Mouse (Mus musculus): ENCODE measurements around the gene Vps4a.
"Not testable (repeated sequence)": the region's sequence is repeated elsewhere in the genome, so short reads cannot be mapped to it uniquely, and the experiment has no call there.

The Vps4a gene

GRCm38 (mm10) chr8:107030650-107031576 is at the start of gene Vps4a:
Gene Vps4a (plus strand): TSS chr8:107031222.
- peak; percentile 91 to 94 for DNase-seq (ENCODE audit: low read depth in 1 of 2, low spot score in 2 of 2)

GRCm38 (mm10) chr8:106985404-106985821 is 45.6 kb upstream of the Vps4a start:
- no peak for DNase-seq (ENCODE audit: low read depth in 1 of 2, low spot score in 2 of 2)

GRCm38 (mm10) chr8:106985951-106986350 is 45.1 kb upstream of the Vps4a start:
- DNase-seq (ENCODE audit: low read depth in 1 of 2, low spot score in 2 of 2): no peak

DNA sequence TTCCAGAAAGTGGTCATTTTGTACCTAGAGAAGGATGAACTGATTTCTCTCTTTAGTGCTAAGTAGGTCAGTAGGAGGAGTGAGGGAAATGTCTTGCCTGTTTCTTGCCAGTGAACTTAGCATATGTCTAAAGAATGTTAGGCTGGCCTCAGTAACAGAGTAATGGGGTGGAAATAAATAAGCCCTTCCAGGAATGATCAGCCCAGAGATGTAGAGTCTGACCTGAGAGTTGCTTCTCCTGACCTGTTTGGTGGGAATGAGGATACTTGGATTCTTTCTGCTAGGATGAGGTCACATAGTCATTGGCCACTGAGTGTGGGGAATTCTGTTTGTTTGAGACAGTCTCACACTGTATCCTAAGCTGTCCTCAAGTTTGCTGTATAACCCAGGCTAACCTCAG is 43.5 kb upstream of the Vps4a start:
- DNase-seq (ENCODE audit: low read depth in 1 of 2, low spot score in 2 of 2): no peak

DNA sequence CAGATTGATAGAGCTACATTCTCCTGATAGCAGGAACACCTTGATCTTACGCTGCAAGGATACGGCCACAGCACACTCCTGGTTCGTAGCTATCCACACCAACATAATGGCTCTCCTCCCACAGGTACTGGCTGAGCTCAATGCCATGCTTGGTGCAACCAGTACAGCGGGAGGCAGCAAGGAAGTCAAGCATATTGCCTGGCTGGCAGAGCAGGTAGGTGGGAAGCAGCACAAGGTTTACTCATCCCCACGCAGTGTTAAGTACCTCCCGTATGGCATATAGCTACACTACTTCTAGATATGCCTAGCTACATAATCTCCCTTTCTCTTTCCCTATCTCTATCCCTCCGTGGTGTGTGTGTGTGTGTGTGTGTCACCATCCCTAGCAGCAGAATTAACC is 39.6 kb upstream of the Vps4a start:
- DNase-seq (ENCODE audit: low read depth in 1 of 2, low spot score in 2 of 2): no peak

DNA sequence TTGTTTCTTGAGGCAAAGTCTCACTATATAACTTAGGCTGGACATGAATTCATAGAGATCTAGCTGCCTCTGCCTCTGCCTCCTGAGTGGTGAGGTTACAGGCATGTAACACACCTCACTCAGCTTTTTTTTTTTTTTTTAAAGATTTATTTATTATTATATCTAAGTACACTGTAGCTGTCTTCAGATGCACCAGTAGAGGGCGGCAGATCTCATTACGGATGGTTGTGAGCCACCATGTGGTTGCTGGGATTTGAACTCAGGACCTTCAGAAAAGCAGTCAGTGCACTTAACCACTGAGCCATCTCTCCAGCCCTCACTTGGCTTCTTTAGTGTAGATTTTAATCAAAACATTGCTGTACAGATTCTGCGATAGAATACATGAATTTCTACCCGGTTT is 34.7 kb upstream of the Vps4a start:
- DNase-seq (ENCODE audit: low read depth in 1 of 2, low spot score in 2 of 2): not testable (repeated sequence)

DNA sequence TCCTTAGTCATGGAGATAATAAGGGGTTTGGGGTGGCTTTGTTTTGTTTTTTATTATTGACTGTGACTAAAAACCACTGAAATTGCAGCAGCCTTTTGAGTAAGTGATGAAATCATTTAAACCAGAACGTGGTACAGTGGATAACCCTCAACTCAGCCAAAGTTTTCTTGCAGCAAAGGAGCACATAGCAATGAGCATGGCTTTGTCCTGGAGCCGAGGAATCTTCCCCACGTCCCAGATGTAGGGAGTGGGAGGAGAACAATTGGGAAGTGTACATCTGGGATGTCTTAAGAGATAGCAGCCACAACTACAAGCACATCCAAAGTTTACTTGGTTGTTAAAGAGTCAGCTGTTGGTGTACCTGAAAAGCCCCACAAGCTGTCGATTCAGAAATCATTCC is 33.6 kb upstream of the Vps4a start:
- DNase-seq (ENCODE audit: low read depth in 1 of 2, low spot score in 2 of 2): no peak

DNA sequence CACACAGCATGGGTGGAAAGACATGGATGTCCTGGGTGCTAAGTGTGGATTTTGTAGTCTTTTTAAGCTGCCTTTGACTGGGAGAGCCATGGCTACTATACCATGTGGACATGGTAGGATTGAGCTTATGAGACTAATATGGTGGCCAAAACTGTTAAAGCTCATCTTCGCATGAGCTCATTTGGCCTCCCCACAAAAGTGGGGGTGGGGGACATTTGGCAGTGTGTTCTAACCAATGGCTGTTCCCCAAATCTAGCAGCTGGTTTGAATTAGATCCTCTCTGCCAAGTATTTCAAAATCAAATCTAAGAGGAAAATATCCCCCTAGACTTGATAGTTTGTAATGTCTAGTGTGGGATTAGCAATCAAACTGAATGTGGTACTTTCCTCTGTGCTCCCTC is 32.0 kb upstream of the Vps4a start:
- DNase-seq (ENCODE audit: low read depth in 1 of 2, low spot score in 2 of 2): no peak

DNA sequence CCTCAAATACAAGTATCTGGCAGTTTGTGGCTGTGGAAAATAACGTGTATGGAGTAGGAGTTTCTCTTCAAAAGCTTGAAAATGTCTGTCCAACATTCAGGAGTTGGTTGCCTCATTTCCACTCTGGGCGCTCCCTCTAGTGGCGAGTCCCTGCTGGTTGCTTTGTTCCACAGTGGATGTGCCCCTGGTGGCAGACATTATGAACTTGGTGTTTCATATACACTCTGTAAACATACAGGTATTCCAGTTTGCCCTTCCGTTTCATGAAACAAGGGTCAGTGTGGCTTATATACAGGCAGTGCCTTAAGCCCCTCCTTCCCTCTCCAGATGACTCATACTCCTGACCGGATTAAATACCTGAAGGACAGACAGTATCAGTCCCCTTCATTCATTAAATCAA is 28.5 kb upstream of the Vps4a start:
- DNase-seq (ENCODE audit: low read depth in 1 of 2, low spot score in 2 of 2): peak; percentile 34 to 76

GRCm38 (mm10) chr8:107007795-107008194 is 23.2 kb upstream of the Vps4a start:
- no peak for DNase-seq (ENCODE audit: low read depth in 1 of 2, low spot score in 2 of 2)

GRCm38 (mm10) chr8:107012666-107013065 is 18.4 kb upstream of the Vps4a start:
- DNase-seq (ENCODE audit: low read depth in 1 of 2, low spot score in 2 of 2): no peak

GRCm38 (mm10) chr8:107014915-107015314 is 16.1 kb upstream of the Vps4a start:
- no peak for DNase-seq (ENCODE audit: low read depth in 1 of 2, low spot score in 2 of 2)

GRCm38 (mm10) chr8:107023479-107023878 is 7.5 kb upstream of the Vps4a start:
- no peak for DNase-seq (ENCODE audit: low read depth in 1 of 2, low spot score in 2 of 2)

- no peak for DNase-seq (ENCODE audit: low read depth in 1 of 2, low spot score in 2 of 2)
Measured at GRCm38 (mm10) chr8:107029310-107029709, 1.7 kb upstream of the Vps4a start.

- DNase-seq (ENCODE audit: low read depth in 1 of 2, low spot score in 2 of 2): peak; percentile 17
Measured at GRCm38 (mm10) chr8:107030058-107030457, 964 bp upstream of the Vps4a start.

- DNase-seq (ENCODE audit: low read depth in 1 of 2, low spot score in 2 of 2): no peak
Measured at GRCm38 (mm10) chr8:107031577-107032090, 612 bp downstream of the Vps4a start.

DNA sequence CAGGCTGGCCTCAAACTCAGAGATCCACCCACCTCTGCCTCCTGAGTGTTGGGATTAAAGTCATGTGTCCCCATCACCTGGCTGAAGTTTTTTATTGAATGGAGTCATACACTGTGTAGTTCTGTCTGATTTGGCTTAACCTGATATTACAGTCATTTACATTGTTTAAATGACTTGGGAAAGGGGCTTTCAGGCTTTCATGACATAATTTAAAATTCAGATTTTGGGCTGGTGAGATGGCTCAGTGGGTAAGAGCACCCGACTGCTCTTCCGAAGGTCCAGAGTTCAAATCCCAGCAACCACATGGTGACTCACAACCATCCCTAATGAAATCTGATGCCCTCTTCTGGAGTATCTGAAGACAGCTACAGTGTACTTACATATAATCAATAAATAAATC is 2.6 kb downstream of the Vps4a start:
- not testable (repeated sequence) for DNase-seq (ENCODE audit: low read depth in 1 of 2, low spot score in 2 of 2)

GRCm38 (mm10) chr8:107035641-107036040 is 4.6 kb downstream of the Vps4a start:
- no peak for DNase-seq (ENCODE audit: low read depth in 1 of 2, low spot score in 2 of 2)

- no peak for DNase-seq (ENCODE audit: low read depth in 1 of 2, low spot score in 2 of 2)
Measured at GRCm38 (mm10) chr8:107036626-107037025, 5.6 kb downstream of the Vps4a start.

GRCm38 (mm10) chr8:107040632-107041031 is 9.6 kb downstream of the Vps4a start:
- DNase-seq (ENCODE audit: low read depth in 1 of 2, low spot score in 2 of 2): no peak

GRCm38 (mm10) chr8:107045478-107045877 is 14.5 kb downstream of the Vps4a start:
- DNase-seq (ENCODE audit: low read depth in 1 of 2, low spot score in 2 of 2): no peak

DNA sequence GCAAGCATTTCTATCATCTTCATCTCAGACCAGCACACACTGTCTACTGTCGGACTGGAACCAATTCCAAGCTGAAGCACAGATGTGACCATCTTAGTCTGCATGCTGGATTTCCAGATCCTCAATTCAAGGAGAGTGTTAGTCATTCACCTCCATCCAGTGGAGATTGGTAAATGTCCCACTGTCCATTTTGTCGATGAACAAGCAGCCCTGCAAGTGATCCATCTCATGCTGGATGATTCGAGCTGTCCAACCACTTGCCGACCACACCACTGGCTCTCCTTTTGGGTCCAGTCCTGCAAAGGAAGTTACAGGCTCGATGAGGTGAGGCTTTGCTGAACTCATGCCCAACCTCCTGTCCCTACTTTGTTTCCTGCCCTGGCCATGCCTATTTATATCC is 16.0 kb downstream of the Vps4a start:
- no peak for DNase-seq (ENCODE audit: low read depth in 1 of 2, low spot score in 2 of 2)
